Mouse (Mus musculus) forebrain, embryonic 12.5 days (tissue): ENCODE results near the gene Cmtm4. TPM values are rescaled to one million over a fixed set of nuclear protein-coding genes. Genes with fewer than 3 reads are reported as not detected.
A peak's percentile ranks its signal among the peaks of the same experiment; 100 is the strongest.

Experiments
- ATAC-seq: fragments of 200-750 bp; cut with Nextera tagmentation; 2 replicates; pipeline ENCODE4 v1.8.0; 2017; ENCODE audit warnings: moderate TSS enrichment; ENCODE audit not compliant: low FRiP score
- H3K27ac ChIP-seq: fragments of 300-500 bp; sonication (generic); 2 replicates; pipeline ENCODE4 v1.5.1; 2016; ENCODE audit warnings: mild to moderate bottlenecking
- H3K27me3 ChIP-seq: fragments of 300-500 bp; sonication (generic); 2 replicates; pipeline ENCODE4 v1.6.1; 2016; ENCODE audit warnings: mild to moderate bottlenecking
- H3K36me3 ChIP-seq: fragments of 300-500 bp; sonication (generic); replicated peaks from 2 replicates; pipeline ENCODE4 v1.6.1; 2016; ENCODE audit warnings: mild to moderate bottlenecking
- H3K4me1 ChIP-seq: fragments of 300-500 bp; sonication (generic); 2 replicates; pipeline ENCODE4 v1.6.1; 2016
- H3K4me2 ChIP-seq: fragments of 300-500 bp; sonication (generic); 2 replicates; pipeline ENCODE4 v1.6.1; 2016; ENCODE audit warnings: mild to moderate bottlenecking, moderate library complexity
- H3K4me3 ChIP-seq: fragments of 300-500 bp; sonication (generic); replicated peaks from 2 replicates; pipeline ENCODE4 v1.5.1; 2016; ENCODE audit warnings: mild to moderate bottlenecking
- H3K9ac ChIP-seq: fragments of 300-500 bp; sonication (generic); 2 replicates; pipeline ENCODE4 v1.6.1; 2016; ENCODE audit warnings: mild to moderate bottlenecking
- H3K9me3 ChIP-seq: fragments of 300-500 bp; sonication (generic); 2 replicates; pipeline ENCODE4 v1.6.1; 2016
- WGBS: fragments of 180-500 bp; shearing (Covaris S2); methylation state at CpG from one replicate; pipeline ENCODE4 v1.1.7; 2016; 5-methylcytosine and 5-hydroxymethylcytosine counted together
- polyA plus RNA-seq: library from polyadenylated mRNA; unstranded; fragments of >200 nt; fragmentation: Nextera tagmentation; extraction: Ambion mirVana; gene quantifications from 2 replicates; pipeline ENCODE4 v1.2.1, GENCODE M21; 2016

Gene Cmtm4
- 3.3 and 3.5 TPM in 2 replicates for polyA plus RNA-seq

- peak within 1 kb of the TSS; percentile 88 for H3K9ac ChIP-seq
- peak within 1 kb of the TSS; percentile 76; the same call in 1 of the 2 replicates for H3K27ac ChIP-seq
- peak within 1 kb of the TSS; percentile 75 for H3K4me3 ChIP-seq
- H3K4me1 ChIP-seq: peaks cover 12% of the 10 kb centered on the region
- H3K27me3 ChIP-seq: no peaks in the 10 kb centered on the region
- WGBS: 5% methylated on average over 16 of the region's 54 CpGs
- H3K4me2 ChIP-seq: peak within 1 kb of the TSS; percentile 97
- no peaks in the 10 kb centered on the region for H3K36me3 ChIP-seq
- H3K9me3 ChIP-seq: peaks cover 6% of the 10 kb centered on the region; the same call in 1 of the 2 replicates
- ATAC-seq: peak; percentile 90
Measured at GRCm38 (mm10) chr8:104395703-104396357, at the start of gene Cmtm4. Gene Cmtm4 (minus strand): TSS chr8:104395807.

DNA sequence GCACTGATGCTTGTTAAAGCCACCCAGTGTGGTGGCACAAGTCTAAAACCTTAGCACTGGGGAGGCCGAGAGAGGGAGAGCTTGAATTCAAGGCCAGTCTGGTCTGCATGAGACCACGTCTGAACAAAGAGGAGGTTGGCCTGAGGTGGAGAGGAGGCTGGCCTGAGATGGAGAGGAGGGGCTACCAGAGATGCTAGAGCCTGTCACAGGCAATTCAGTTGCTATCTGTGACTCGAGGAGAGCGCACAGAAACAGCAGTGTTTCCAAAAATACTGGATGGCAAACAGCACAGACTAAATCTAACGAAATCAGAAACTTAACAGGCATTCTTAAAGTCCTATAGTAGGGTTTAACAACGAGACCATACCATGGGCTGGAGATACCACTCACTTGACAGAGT is 49.6 kb upstream of the Cmtm4 start:
- WGBS: 68% methylated on average over 6 of the region's 6 CpGs
- no peak overlapping the region for H3K9ac ChIP-seq
- ATAC-seq: no peak

GRCm38 (mm10) chr8:104443125-104443679 is 47.6 kb upstream of the Cmtm4 start:
- peak overlapping the region; percentile 91 for H3K4me3 ChIP-seq
- no peaks in the 10 kb centered on the region for H3K9me3 ChIP-seq
- peaks cover 17% of the 10 kb centered on the region for H3K4me1 ChIP-seq
- H3K4me2 ChIP-seq: peak overlapping the region; percentile 90; the same call in 1 of the 2 replicates
- H3K27ac ChIP-seq: no peak overlapping the region
- H3K36me3 ChIP-seq: peaks cover 27% of the 10 kb centered on the region
- 67% methylated on average over 7 of the region's 7 CpGs for WGBS
- H3K9ac ChIP-seq: peak overlapping the region; percentile 95
- no peaks in the 10 kb centered on the region for H3K27me3 ChIP-seq
- peak; percentile 37 for ATAC-seq

More for the DNA sequence above, 49.6 kb upstream of the Cmtm4 start:
- Histone ChIP-seq H3K4me3 (no peak overlapping the region), H3K4me2 (no peak overlapping the region), H3K4me1 (peaks cover 17% of the 10 kb centered on the region), H3K36me3 (peaks cover 7% of the 10 kb centered on the region), H3K27me3 (no peaks in the 10 kb centered on the region), H3K9me3 (no peaks in the 10 kb centered on the region), H3K27ac (no peak overlapping the region)

DNA sequence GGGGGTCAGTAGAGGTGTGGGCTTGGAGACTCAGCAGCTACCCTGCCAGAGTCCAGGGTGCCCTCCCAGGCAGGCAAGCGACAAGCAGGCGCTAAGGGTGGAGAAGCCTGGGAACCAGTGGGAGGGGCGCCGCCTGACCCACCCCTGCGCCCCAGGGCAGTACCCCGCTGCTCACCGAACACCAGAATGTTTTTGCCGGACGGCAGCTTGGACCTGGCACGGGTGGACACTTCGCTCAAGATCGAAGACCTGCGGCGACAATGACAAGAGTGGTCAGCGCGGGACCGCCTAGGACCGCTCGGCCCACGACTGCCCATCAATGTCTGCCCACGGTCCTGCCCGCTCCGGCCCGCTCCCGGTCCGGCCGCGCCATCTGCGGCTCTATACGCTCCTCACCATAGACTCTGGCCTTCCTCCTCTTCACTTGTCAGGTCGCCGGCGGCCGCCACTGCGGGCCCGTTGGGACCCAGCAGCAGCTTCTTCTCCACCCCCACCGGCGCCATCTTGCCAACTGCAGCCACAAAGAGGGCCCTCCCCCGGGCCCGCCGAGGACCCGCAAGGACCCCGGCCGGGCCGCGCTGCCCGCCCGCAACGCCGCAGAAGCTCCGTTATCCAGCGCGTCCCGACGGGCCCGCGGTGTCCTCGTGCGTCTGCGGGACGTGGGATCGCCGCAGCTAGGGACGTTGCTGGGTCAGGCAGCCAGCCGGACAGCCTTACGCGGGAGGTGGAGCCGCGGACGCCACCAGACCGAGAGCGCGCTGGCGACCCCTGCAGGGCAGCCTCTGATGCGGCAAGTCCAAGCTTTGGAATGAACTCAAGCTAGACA is 46.9 kb upstream of the Cmtm4 start, which contains the start of gene Dync1li2:
Gene Dync1li2, minus strand, starts transcription at position 749 of the 826 bp plus-strand sequence.
- H3K4me3 ChIP-seq: peak within 1 kb of the TSS; percentile 91
- H3K9ac ChIP-seq: peak within 1 kb of the TSS; percentile 95
- H3K36me3 ChIP-seq: peaks cover 32% of the 10 kb centered on the region
- H3K27me3 ChIP-seq: no peaks in the 10 kb centered on the region
- ATAC-seq: peak; percentile 90
- under 1% methylated on average over 75 of the region's 75 CpGs for WGBS
- peaks cover 17% of the 10 kb centered on the region for H3K4me1 ChIP-seq
- H3K4me2 ChIP-seq: peak within 1 kb of the TSS; percentile 90
- no peaks in the 10 kb centered on the region for H3K9me3 ChIP-seq
- peak within 1 kb of the TSS; percentile 91 for H3K27ac ChIP-seq

DNA sequence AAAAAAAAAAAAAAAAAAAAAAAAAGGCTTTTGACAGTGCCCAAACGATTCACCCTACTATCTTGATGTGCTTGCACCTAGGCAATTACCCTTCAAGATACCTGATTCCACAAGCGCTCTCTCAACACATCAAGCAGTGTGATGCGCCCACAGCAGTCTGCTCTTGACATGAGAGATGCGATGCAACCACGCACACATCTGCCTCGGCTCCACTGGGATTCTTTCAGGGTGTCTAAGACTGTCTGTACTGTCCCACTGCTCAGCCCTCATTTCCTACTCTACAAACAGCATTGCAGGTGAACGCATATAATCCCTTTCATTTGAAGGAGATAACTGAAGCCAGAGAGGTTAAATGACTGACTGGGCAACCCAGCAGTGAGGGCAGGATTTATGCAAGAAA is 46.0 kb upstream of the Cmtm4 start:
- 70% methylated on average over 7 of the region's 7 CpGs for WGBS
- ATAC-seq: no peak
- Histone ChIP-seq H3K9me3 (no peaks in the 10 kb centered on the region), H3K4me2 (peak overlapping the region; percentile 90), H3K4me3 (peak overlapping the region; percentile 91), H3K27me3 (no peaks in the 10 kb centered on the region), H3K9ac (peak overlapping the region; percentile 95), H3K4me1 (peaks cover 17% of the 10 kb centered on the region), H3K36me3 (peaks cover 41% of the 10 kb centered on the region), H3K27ac (peak overlapping the region; percentile 91; the same call in 1 of the 2 replicates)

DNA sequence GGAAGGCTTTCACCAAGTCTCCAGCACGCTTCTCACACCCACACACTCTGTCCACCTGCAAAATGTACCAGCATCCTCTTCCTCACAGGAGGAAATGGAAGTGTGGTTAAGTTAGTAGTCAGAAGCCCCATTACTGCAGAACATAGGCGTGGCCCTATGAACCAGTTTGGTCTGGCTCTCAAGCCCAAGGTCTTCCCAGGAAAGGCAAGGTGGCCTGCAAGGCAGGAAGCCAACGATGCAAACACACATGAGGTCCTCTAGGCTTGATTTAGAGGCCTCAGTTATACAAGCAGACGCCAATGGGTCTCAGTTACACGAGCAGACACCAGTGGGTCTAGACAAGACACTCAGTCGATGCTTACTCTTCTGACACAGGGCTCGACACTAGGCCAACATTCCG is 43.9 kb upstream of the Cmtm4 start:
- 93% methylated on average over 8 of the region's 8 CpGs for WGBS
- Histone ChIP-seq H3K27ac (no peak overlapping the region), H3K4me3 (no peak overlapping the region), H3K4me2 (no peak overlapping the region), H3K9ac (no peak overlapping the region), H3K27me3 (no peaks in the 10 kb centered on the region), H3K4me1 (peaks cover 26% of the 10 kb centered on the region), H3K36me3 (peaks cover 63% of the 10 kb centered on the region), H3K9me3 (no peaks in the 10 kb centered on the region)
- no peak for ATAC-seq

DNA sequence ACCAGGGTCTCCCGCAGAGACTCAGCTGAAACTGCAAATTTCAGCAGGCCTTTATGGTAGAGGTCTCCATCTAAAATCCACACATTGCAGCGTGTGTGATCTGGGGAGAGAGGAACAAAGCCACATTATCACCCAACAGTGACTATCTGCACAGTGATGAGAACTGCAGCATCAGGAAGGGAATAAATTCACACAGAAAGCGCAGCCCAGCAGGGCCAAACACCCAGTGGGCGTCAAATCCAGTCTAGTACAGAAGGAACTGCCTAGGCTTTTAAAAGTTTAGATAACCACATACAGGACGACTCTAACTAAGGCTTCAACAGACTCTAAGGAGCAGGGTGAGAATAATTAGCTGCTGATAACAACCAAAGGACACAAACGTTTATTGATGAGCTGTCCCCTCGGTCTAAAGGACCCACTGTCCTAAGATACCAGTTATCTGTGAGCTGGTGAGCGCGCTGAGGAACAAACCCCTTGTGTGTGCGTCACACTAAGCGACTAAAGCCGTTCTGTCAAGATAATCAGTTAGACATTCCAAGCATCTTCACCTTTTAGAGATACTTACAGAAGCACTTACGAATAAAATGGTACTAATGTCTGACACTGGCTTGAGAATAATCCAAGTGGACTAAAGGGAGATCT is 42.0 kb upstream of the Cmtm4 start:
- H3K9me3 ChIP-seq: no peaks in the 10 kb centered on the region
- no peak overlapping the region for H3K27ac ChIP-seq
- no peak overlapping the region for H3K4me3 ChIP-seq
- WGBS: 92% methylated on average over 13 of the region's 13 CpGs
- no peak for ATAC-seq
- H3K4me2 ChIP-seq: no peak overlapping the region
- peaks cover 26% of the 10 kb centered on the region for H3K4me1 ChIP-seq
- no peak overlapping the region for H3K9ac ChIP-seq
- peaks cover 80% of the 10 kb centered on the region for H3K36me3 ChIP-seq
- no peaks in the 10 kb centered on the region for H3K27me3 ChIP-seq

GRCm38 (mm10) chr8:104436591-104436990 is 41.0 kb upstream of the Cmtm4 start:
- Histone ChIP-seq H3K27me3 (no peaks in the 10 kb centered on the region), H3K4me2 (no peak overlapping the region), H3K36me3 (peaks cover 90% of the 10 kb centered on the region), H3K27ac (peak overlapping the region; percentile 73), H3K4me1 (peaks cover 22% of the 10 kb centered on the region), H3K4me3 (no peak overlapping the region), H3K9me3 (no peaks in the 10 kb centered on the region), H3K9ac (no peak overlapping the region)
- no peak for ATAC-seq
- WGBS: 94% methylated on average over 4 of the region's 4 CpGs

DNA sequence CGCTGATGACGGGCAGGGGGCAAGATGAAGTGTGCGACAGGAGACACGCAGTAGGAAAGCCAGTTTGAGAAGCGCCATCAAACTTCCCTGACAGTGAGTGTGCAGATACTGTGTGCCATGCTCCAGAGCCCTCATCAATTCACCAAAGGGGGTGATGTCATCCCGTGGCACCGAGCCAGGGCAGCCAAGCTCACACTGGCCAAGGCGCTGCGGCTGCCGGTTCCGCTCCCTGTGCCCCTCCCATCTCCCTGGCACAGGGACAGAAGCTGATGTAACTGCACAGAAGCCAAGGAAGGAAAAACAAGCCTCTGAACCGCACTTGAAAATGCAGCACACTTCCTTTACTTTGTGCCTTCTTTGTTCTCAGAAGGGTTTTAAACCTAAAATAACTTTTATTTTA is 40.4 kb upstream of the Cmtm4 start:
- Histone ChIP-seq H3K27me3 (no peaks in the 10 kb centered on the region), H3K9ac (no peak overlapping the region; the same call in 1 of the 2 replicates), H3K9me3 (no peaks in the 10 kb centered on the region), H3K4me3 (no peak overlapping the region), H3K4me2 (peak overlapping the region; percentile 31), H3K4me1 (peaks cover 17% of the 10 kb centered on the region), H3K36me3 (peaks cover 95% of the 10 kb centered on the region), H3K27ac (peak overlapping the region; percentile 78)
- 38% methylated on average over 12 of the region's 12 CpGs for WGBS
- peak; percentile 97 for ATAC-seq

- Histone ChIP-seq H3K27ac (peak overlapping the region; percentile 78; the same call in 1 of the 2 replicates), H3K36me3 (peaks cover 96% of the 10 kb centered on the region), H3K4me1 (peaks cover 8% of the 10 kb centered on the region; the same call in 1 of the 2 replicates), H3K27me3 (no peaks in the 10 kb centered on the region), H3K9ac (no peak overlapping the region), H3K9me3 (no peaks in the 10 kb centered on the region), H3K4me2 (no peak overlapping the region), H3K4me3 (no peak overlapping the region)
- 88% methylated on average over 18 of the region's 18 CpGs for WGBS
- no peak for ATAC-seq
Measured at GRCm38 (mm10) chr8:104434826-104435354, 39.3 kb upstream of the Cmtm4 start.

GRCm38 (mm10) chr8:104434275-104434674 is 38.7 kb upstream of the Cmtm4 start:
- H3K36me3 ChIP-seq: peaks cover 95% of the 10 kb centered on the region

More at GRCm38 (mm10) chr8:104434275-104434674, 38.7 kb upstream of the Cmtm4 start:
- Histone ChIP-seq H3K4me3 (no peak overlapping the region), H3K4me2 (no peak overlapping the region), H3K27ac (no peak overlapping the region), H3K9me3 (no peaks in the 10 kb centered on the region), H3K9ac (no peak overlapping the region), H3K27me3 (no peaks in the 10 kb centered on the region), H3K4me1 (peaks cover 8% of the 10 kb centered on the region; the same call in 1 of the 2 replicates)
- 88% methylated on average over 4 of the region's 4 CpGs for WGBS
- ATAC-seq: no peak
